Mouse (Mus musculus): Measurements from ENCODE around the gene Tesc. TPM values are rescaled to one million over a fixed set of nuclear protein-coding genes. Genes with fewer than 3 reads are reported as not detected.

The Tesc gene
- polyA plus RNA-seq, 1 experiment, result 48.4 TPM

DNA sequence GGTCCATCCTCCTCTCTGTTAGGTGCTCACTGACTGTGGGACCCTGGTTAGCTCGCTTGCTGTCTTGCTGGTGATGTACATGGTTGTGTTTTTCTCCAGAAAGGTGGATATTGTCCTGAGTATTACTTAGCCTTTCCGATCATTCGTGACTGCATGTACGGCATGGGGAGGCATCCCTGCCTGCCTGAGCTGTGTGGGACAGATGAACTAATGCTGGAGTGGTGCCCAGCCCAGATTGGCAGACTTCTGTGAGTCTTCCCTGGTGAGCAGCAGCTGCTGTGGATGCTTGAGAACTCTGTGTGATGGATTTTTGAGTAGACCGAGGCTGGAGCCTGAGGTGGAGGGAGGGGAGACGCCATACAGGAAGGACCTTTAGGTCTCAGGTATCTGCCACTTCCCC is 17.4 kb downstream of the Tesc start:
- Histone ChIP-seq H3K27me3 (ENCODE audit: control insufficient read depth, insufficient read depth, low read length) (no peaks in the 10 kb centered on the region), H3K4me3 (ENCODE audit: control insufficient read depth, insufficient read depth, low read length) (no peak overlapping the region), H3K4me1 (replicated peaks; ENCODE audit: control insufficient read depth, insufficient read depth, low read length) (peaks cover 31% of the 10 kb centered on the region), H3K27ac (ENCODE audit: control insufficient read depth, insufficient read depth, low read length) (no peak overlapping the region), H3K36me3 (ENCODE audit: control insufficient read depth, insufficient read depth, low read length) (no peaks in the 10 kb centered on the region)
- DNase-seq, result no peak
- WGBS, result 92% methylated on average over 5 of the region's 6 CpGs
- TF ChIP-seq CTCF (IDR thresholded peaks at IDR 0.05; ENCODE audit: borderline replicate concordance, control insufficient read depth, extremely low read depth, insufficient read depth, low read length, poor library complexity) (no peak), POLR2A (IDR thresholded peaks at IDR 0.05; ENCODE audit: control insufficient read depth, extremely low read depth, insufficient read depth, low read length, poor library complexity) (no peak)

DNA sequence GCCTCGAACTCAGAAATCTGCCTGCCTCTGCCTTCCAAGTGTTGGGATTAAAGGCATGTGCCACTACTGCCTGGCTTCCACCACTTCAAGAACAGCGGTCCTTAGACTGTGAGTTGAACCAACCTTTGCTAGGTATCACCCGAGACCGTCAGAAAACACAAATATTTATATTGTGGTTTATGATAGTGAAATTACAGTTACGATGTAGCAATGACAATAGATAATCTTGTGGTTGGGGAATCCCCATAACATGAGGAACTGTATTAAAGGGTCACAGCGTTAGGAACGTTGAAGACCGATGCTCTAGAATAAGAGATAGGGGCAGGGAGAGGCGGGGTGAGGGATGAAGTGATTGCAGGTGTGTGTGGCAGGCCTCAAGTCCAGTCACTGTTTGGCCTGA is 17.8 kb downstream of the Tesc start:
- no peak for DNase-seq
- Histone ChIP-seq H3K36me3 (ENCODE audit: control insufficient read depth, insufficient read depth, low read length) (no peaks in the 10 kb centered on the region), H3K27ac (ENCODE audit: control insufficient read depth, insufficient read depth, low read length) (no peak overlapping the region), H3K27me3 (ENCODE audit: control insufficient read depth, insufficient read depth, low read length) (no peaks in the 10 kb centered on the region), H3K4me1 (replicated peaks; ENCODE audit: control insufficient read depth, insufficient read depth, low read length) (peaks cover 31% of the 10 kb centered on the region), H3K4me3 (ENCODE audit: control insufficient read depth, insufficient read depth, low read length) (no peak overlapping the region)
- TF ChIP-seq CTCF (IDR thresholded peaks at IDR 0.05; ENCODE audit: borderline replicate concordance, control insufficient read depth, extremely low read depth, insufficient read depth, low read length, poor library complexity), result no peak
- TF ChIP-seq POLR2A (IDR thresholded peaks at IDR 0.05; ENCODE audit: control insufficient read depth, extremely low read depth, insufficient read depth, low read length, poor library complexity), result no peak
- WGBS, result 53% methylated on average over 9 of the region's 9 CpGs

DNA sequence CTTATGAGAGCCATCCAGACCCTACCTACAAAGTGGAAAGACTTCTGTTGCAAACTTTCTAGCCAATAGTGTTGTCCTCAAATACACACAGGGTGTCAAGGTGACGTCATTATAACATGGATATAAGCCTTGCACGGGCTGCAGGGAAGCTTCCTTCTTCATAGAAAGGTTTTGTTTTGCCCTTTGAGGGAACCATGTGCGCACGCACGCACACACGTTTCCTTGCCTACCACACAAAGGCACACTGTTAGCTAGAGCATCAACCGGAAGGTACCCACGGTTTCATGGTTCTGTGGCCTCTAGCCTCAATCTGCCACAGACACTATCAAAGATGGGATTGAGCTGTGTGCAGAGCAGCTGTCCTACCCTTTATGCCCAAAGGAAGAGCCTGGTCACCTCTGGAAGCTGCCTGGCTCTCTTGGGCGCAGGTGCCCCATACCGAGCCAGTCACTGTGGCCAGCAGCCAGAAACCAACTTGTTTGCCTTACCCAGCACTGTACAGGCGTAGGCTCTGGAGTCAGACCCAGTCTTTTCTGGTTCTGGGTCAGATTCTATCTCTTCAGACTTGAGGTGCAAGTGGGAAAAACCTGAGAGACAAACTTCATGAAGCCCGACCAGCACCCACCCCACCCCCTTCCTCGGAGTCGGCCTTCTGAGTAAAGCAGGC is 19.7 kb downstream of the Tesc start:
- WGBS, result 46% methylated on average over 14 of the region's 14 CpGs
- Histone ChIP-seq H3K4me3 (ENCODE audit: control insufficient read depth, insufficient read depth, low read length) (no peak overlapping the region), H3K27ac (ENCODE audit: control insufficient read depth, insufficient read depth, low read length) (peak overlapping the region; percentile 17; the same call in 1 of the 2 replicates), H3K4me1 (replicated peaks; ENCODE audit: control insufficient read depth, insufficient read depth, low read length) (peaks cover 31% of the 10 kb centered on the region), H3K36me3 (ENCODE audit: control insufficient read depth, insufficient read depth, low read length) (no peaks in the 10 kb centered on the region), H3K27me3 (ENCODE audit: control insufficient read depth, insufficient read depth, low read length) (no peaks in the 10 kb centered on the region)
- TF ChIP-seq POLR2A (IDR thresholded peaks at IDR 0.05; ENCODE audit: control insufficient read depth, extremely low read depth, insufficient read depth, low read length, poor library complexity) (no peak), CTCF (IDR thresholded peaks at IDR 0.05; ENCODE audit: borderline replicate concordance, control insufficient read depth, extremely low read depth, insufficient read depth, low read length, poor library complexity) (no peak)
- DNase-seq, result no peak

GRCm38 (mm10) chr5:118048412-118048811 is 20.9 kb downstream of the Tesc start:
- H3K27me3 ChIP-seq (ENCODE audit: control insufficient read depth, insufficient read depth, low read length), result no peaks in the 10 kb centered on the region
- WGBS, result 31% methylated on average over 4 of the region's 4 CpGs

GRCm38 (mm10) chr5:118048928-118049327 is 21.4 kb downstream of the Tesc start:
- Histone ChIP-seq H3K4me3 (ENCODE audit: control insufficient read depth, insufficient read depth, low read length) (no peak overlapping the region), H3K27me3 (ENCODE audit: control insufficient read depth, insufficient read depth, low read length) (no peaks in the 10 kb centered on the region), H3K4me1 (replicated peaks; ENCODE audit: control insufficient read depth, insufficient read depth, low read length) (peaks cover 31% of the 10 kb centered on the region), H3K36me3 (ENCODE audit: control insufficient read depth, insufficient read depth, low read length) (no peaks in the 10 kb centered on the region), H3K27ac (ENCODE audit: control insufficient read depth, insufficient read depth, low read length) (no peak overlapping the region)
- WGBS, result 19% methylated on average over 5 of the region's 5 CpGs
- no peak for DNase-seq
- no peak for TF ChIP-seq CTCF (IDR thresholded peaks at IDR 0.05; ENCODE audit: borderline replicate concordance, control insufficient read depth, extremely low read depth, insufficient read depth, low read length, poor library complexity)
- no peak for TF ChIP-seq POLR2A (IDR thresholded peaks at IDR 0.05; ENCODE audit: control insufficient read depth, extremely low read depth, insufficient read depth, low read length, poor library complexity)

More at GRCm38 (mm10) chr5:118048412-118048811, 20.9 kb downstream of the Tesc start:
- TF ChIP-seq CTCF (IDR thresholded peaks at IDR 0.05; ENCODE audit: borderline replicate concordance, control insufficient read depth, extremely low read depth, insufficient read depth, low read length, poor library complexity) (no peak), POLR2A (IDR thresholded peaks at IDR 0.05; ENCODE audit: control insufficient read depth, extremely low read depth, insufficient read depth, low read length, poor library complexity) (no peak)
- no peaks in the 10 kb centered on the region for H3K36me3 ChIP-seq (ENCODE audit: control insufficient read depth, insufficient read depth, low read length)
- H3K4me1 ChIP-seq (replicated peaks; ENCODE audit: control insufficient read depth, insufficient read depth, low read length), result peaks cover 31% of the 10 kb centered on the region
- no peak for DNase-seq
- H3K27ac ChIP-seq (ENCODE audit: control insufficient read depth, insufficient read depth, low read length), result no peak overlapping the region
- H3K4me3 ChIP-seq (ENCODE audit: control insufficient read depth, insufficient read depth, low read length), result no peak overlapping the region

DNA sequence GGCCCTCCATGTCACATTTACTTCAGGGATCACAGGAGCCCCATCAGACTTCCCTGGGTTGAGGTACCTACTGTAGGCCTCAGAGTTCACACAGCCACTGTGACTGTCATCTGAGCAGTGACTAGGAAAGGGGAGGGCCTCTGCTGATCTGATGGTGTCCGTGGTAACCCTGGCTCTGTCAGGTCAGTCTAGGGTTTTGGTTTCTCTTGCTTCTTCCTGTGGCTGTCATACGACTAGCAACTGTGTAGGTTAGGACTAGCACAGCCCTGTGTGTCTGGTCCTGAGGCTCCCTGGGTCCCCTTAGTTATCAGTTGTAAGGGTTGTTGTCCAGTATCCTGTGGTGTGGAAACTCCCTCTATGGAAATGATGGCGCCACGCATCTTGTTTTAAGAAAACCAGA is 23.2 kb downstream of the Tesc start:
- no peaks in the 10 kb centered on the region for H3K36me3 ChIP-seq (ENCODE audit: control insufficient read depth, insufficient read depth, low read length)
- no peaks in the 10 kb centered on the region for H3K27me3 ChIP-seq (ENCODE audit: control insufficient read depth, insufficient read depth, low read length)
- 78% methylated on average over 4 of the region's 4 CpGs for WGBS
- H3K4me1 ChIP-seq (replicated peaks; ENCODE audit: control insufficient read depth, insufficient read depth, low read length), result peaks cover 36% of the 10 kb centered on the region
- no peak overlapping the region for H3K4me3 ChIP-seq (ENCODE audit: control insufficient read depth, insufficient read depth, low read length)
- DNase-seq, result no peak
- no peak overlapping the region for H3K27ac ChIP-seq (ENCODE audit: control insufficient read depth, insufficient read depth, low read length)
- TF ChIP-seq POLR2A (IDR thresholded peaks at IDR 0.05; ENCODE audit: control insufficient read depth, extremely low read depth, insufficient read depth, low read length, poor library complexity) (no peak), CTCF (IDR thresholded peaks at IDR 0.05; ENCODE audit: borderline replicate concordance, control insufficient read depth, extremely low read depth, insufficient read depth, low read length, poor library complexity) (no peak)
